Mouse (Mus musculus) liver, embryonic 16.5 days (tissue): ENCODE measurements at regions not wholly inside any gene's neighbourhood (a gene's known extent, or its start where the extent isn't known, plus 50 kb on each side); places are given as distances from the start of the nearest gene placed in this dataset.
A peak's percentile ranks its signal among the peaks of the same experiment; 100 is the strongest.

Source experiments
- ATAC-seq: fragments of 200-750 bp; cut with Nextera tagmentation; 2 replicates; pipeline ENCODE4 v1.8.0; 2017; ENCODE audit warnings: low read depth, mild to moderate bottlenecking, moderate number of reproducible peaks, moderate library complexity
- H3K27ac ChIP-seq: fragments of 300-500 bp; sonication (generic); 2 replicates; pipeline ENCODE4 v1.5.1; 2014; ENCODE audit warnings: mild to moderate bottlenecking, low read length
- H3K27me3 ChIP-seq: fragments of 300-500 bp; sonication (generic); 2 replicates; pipeline ENCODE4 v1.6.1; 2014; ENCODE audit warnings: low read depth, low read length, mixed read lengths; ENCODE audit not compliant: control insufficient read depth, insufficient read depth
- H3K36me3 ChIP-seq: fragments of 300-500 bp; sonication (generic); 2 replicates; pipeline ENCODE4 v1.6.1; 2014; ENCODE audit warnings: mild to moderate bottlenecking; ENCODE audit not compliant: control insufficient read depth, insufficient read depth
- H3K4me1 ChIP-seq: fragments of 300-500 bp; sonication (generic); 2 replicates; pipeline ENCODE4 v1.6.1; 2014; ENCODE audit warnings: low read depth, low read length, mixed read lengths; ENCODE audit not compliant: control insufficient read depth
- H3K4me2 ChIP-seq: fragments of 300-500 bp; sonication (generic); 2 replicates; pipeline ENCODE4 v1.6.1; 2014; ENCODE audit warnings: low read depth, low read length, mixed read lengths
- H3K4me3 ChIP-seq: fragments of 300-500 bp; sonication (generic); 2 replicates; pipeline ENCODE4 v1.5.1; 2014; ENCODE audit warnings: low read depth, mild to moderate bottlenecking, low read length
- H3K9ac ChIP-seq: fragments of 300-500 bp; sonication (generic); 2 replicates; pipeline ENCODE4 v1.6.1; 2014; ENCODE audit warnings: low read depth, low read length
- H3K9me3 ChIP-seq: fragments of 300-500 bp; sonication (generic); replicated peaks from 2 replicates; pipeline ENCODE4 v1.6.1; 2016; ENCODE audit warnings: low read length; ENCODE audit not compliant: control insufficient read depth
- WGBS: fragments of 180-500 bp; shearing (Covaris S2); extraction: QIAGEN DNeasy Blood & Tissue Kit; methylation state at CpG from one replicate; pipeline ENCODE4 v1.1.7; 2014; ENCODE audit not compliant: insufficient replicate concordance; 5-methylcytosine and 5-hydroxymethylcytosine counted together

GRCm38 (mm10) chr4:150707725-150708571 is 56.0 kb upstream of the Slc45a1 start:
- Histone ChIP-seq H3K27me3 (no peaks in the 10 kb centered on the region), H3K9ac (peak overlapping the region; percentile 11; the same call in 1 of the 2 replicates), H3K4me2 (0 out of 2 replicates have a peak overlapping the region, but pooled peaks have one; percentile 6), H3K27ac (peak overlapping the region; percentile 80), H3K4me3 (no peak overlapping the region), H3K36me3 (no peaks in the 10 kb centered on the region), H3K9me3 (no peaks in the 10 kb centered on the region), H3K4me1 (no peaks in the 10 kb centered on the region; the same call in none of the 2 replicates)
- ATAC-seq = no peak
- 64% methylated on average over 20 of the region's 20 CpGs for WGBS

DNA sequence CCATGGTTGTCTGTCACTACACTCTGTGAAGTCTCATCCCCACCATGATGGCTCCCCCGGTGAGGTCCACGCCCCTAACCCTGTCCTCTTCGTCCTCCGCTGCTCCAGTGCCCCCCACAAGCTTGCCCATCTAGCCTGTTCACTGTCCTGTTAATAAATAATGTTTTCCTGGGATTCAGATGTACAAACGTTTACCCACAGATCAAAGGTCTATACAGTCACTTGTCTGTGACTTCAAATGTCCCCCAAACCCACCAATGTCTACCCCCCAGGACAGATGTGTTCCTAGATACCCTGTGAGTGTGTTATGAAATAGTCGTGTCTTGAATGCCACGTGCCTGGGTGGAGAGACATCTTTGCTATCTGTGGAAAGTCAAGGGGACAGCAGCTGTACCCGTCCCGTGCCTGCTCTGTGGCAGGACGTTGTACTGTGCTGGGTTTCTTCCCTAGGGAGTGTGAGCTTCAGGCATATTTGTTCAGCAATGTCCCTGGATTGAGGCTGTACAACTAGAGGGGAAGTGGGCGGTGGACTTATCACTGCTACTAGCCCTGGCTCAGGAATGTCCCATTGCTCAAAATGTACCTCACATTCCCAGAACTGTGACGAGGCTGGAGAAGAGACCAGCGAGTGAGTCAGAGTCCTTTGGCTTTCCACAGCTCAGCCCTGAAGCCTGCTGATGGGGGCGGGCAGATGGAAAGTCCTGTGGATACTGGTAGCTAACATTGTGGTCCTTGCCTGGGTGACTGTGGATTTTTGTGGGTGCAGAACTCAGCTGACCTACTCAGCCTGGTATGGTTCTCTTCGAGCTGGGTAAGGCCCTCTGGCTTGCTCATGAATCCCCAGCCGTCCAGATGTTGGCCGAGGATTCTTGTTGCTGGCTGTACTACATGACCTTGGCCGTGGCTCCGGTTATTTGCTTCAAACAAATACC is 55.1 kb upstream of the Slc45a1 start:
- Histone ChIP-seq H3K36me3 (no peaks in the 10 kb centered on the region), H3K4me3 (no peak overlapping the region), H3K4me2 (0 out of 2 replicates have a peak overlapping the region, but pooled peaks have one; percentile 6), H3K9ac (peak overlapping the region; percentile 11; the same call in 1 of the 2 replicates), H3K27me3 (no peaks in the 10 kb centered on the region), H3K4me1 (no peaks in the 10 kb centered on the region; the same call in none of the 2 replicates), H3K27ac (peak overlapping the region; percentile 80), H3K9me3 (no peaks in the 10 kb centered on the region)
- ATAC-seq = peak; percentile 75
- 48% methylated on average over 19 of the region's 19 CpGs for WGBS

DNA sequence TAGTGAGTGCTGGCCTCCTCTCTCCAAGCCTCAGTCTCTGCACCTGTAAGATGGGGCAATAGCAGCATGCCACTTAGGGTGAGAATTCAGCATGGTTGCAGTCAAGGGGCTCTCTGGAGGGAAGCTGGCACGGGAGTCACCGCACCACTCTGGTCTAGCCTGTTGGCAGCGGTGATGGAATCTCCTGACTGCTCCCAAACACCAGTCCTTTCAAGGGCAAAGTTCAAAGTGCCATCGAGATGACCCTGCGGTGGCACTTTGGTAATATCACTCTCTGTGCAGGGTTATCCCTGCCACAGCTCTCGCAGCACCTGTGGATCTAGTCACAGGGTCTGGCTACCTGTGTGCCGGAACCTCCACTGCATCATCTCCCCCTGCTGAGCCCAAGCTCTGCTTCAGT is 54.3 kb upstream of the Slc45a1 start:
- peak; percentile 8; the same call in 1 of the 2 replicates for ATAC-seq
- no peak overlapping the region for H3K4me2 ChIP-seq
- peak overlapping the region; percentile 80 for H3K27ac ChIP-seq
- H3K9me3 ChIP-seq = no peaks in the 10 kb centered on the region
- no peaks in the 10 kb centered on the region for H3K27me3 ChIP-seq
- H3K4me3 ChIP-seq = no peak overlapping the region
- no peak overlapping the region; the same call in 1 of the 2 replicates for H3K9ac ChIP-seq
- WGBS = 73% methylated on average over 7 of the region's 7 CpGs
- H3K36me3 ChIP-seq = no peaks in the 10 kb centered on the region
- no peaks in the 10 kb centered on the region; the same call in none of the 2 replicates for H3K4me1 ChIP-seq

DNA sequence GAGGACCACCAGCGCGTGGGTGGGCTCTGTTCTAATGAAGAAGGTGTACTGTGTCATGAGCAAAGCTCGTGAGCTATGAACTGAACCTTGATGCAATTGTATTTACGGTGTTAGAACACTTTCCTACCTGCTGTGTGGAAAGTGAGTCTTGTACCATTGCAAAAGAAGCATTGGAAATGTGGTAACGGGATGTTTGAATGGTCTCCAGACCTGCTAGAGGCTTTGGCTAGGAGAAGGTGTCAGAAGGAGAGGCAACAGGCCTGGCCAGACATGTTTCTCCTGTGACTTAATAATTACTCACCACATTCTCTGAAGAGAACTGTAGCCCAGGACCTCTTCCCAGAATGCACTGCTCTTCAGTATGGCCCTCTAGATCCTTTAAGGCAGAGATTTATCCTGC is 51.3 kb upstream of the Slc45a1 start:
- H3K9ac ChIP-seq = no peak overlapping the region
- WGBS = 69% methylated on average over 5 of the region's 5 CpGs
- H3K4me2 ChIP-seq = no peak overlapping the region
- no peaks in the 10 kb centered on the region for H3K27me3 ChIP-seq
- no peak overlapping the region for H3K4me3 ChIP-seq
- H3K4me1 ChIP-seq = no peaks in the 10 kb centered on the region; the same call in none of the 2 replicates
- no peak overlapping the region for H3K27ac ChIP-seq
- no peak for ATAC-seq
- no peaks in the 10 kb centered on the region for H3K9me3 ChIP-seq
- no peaks in the 10 kb centered on the region for H3K36me3 ChIP-seq
